Mouse (Mus musculus): Measurements from ENCODE around the gene Smad3.
A peak's percentile ranks its signal among the peaks of the same experiment; 100 is the strongest.

Smad3 gene

GRCm38 (mm10) chr9:63632045-63632444 lies 125.7 kb downstream of the Smad3 start:
- DNase-seq (ENCODE audit: low spot score): no peak

- no peak for DNase-seq (ENCODE audit: low spot score)
Measured at GRCm38 (mm10) chr9:63625090-63625756, 132.6 kb downstream of the Smad3 start.

GRCm38 (mm10) chr9:63623895-63624569 lies 133.8 kb downstream of the Smad3 start:
- DNase-seq (ENCODE audit: low spot score): no peak

GRCm38 (mm10) chr9:63617967-63618366 lies 139.8 kb downstream of the Smad3 start:
- no peak for DNase-seq (ENCODE audit: low spot score)

- DNase-seq (ENCODE audit: low spot score): no peak
Measured at GRCm38 (mm10) chr9:63614018-63614985, 143.5 kb downstream of the Smad3 start.

- DNase-seq (ENCODE audit: low spot score): no peak
Measured at GRCm38 (mm10) chr9:63613569-63613968, 144.2 kb downstream of the Smad3 start.

GRCm38 (mm10) chr9:63612565-63613515 lies 145.0 kb downstream of the Smad3 start:
- DNase-seq (ENCODE audit: low spot score): peak; percentile 41

GRCm38 (mm10) chr9:63611967-63612366 lies 145.8 kb downstream of the Smad3 start:
- DNase-seq (ENCODE audit: low spot score): no peak

- DNase-seq (ENCODE audit: low spot score): no peak
Measured at GRCm38 (mm10) chr9:63610841-63611366, 146.9 kb downstream of the Smad3 start.

GRCm38 (mm10) chr9:63610231-63610630 lies 147.6 kb downstream of the Smad3 start:
- DNase-seq (ENCODE audit: low spot score): no peak

GRCm38 (mm10) chr9:63609776-63610175 lies 148.0 kb downstream of the Smad3 start:
- DNase-seq (ENCODE audit: low spot score): no peak

- DNase-seq (ENCODE audit: low spot score): no peak
Measured at GRCm38 (mm10) chr9:63609246-63609645, 148.5 kb downstream of the Smad3 start.

GRCm38 (mm10) chr9:63608006-63608405 lies 149.8 kb downstream of the Smad3 start:
- no peak for DNase-seq (ENCODE audit: low spot score)

GRCm38 (mm10) chr9:63606594-63606993 lies 151.2 kb downstream of the Smad3 start:
- DNase-seq (ENCODE audit: low spot score): no peak

- DNase-seq (ENCODE audit: low spot score): no peak
Measured at GRCm38 (mm10) chr9:63603849-63604248, 153.9 kb downstream of the Smad3 start.

GRCm38 (mm10) chr9:63602043-63602939 lies 155.5 kb downstream of the Smad3 start, which contains the start of the genes Iqch and Aagab:
TSS of gene Iqch (minus strand) at chr9:63602493.
TSS of gene Aagab (plus strand) at chr9:63602660.
- DNase-seq (ENCODE audit: low spot score): peak; percentile 95

Data from yolk sac, embryonic 10.5 days (tissue).